Mouse (Mus musculus) liver, embryonic 12.5 days (tissue): ENCODE measurements around the gene Ece1. TPM values are rescaled to one million over a fixed set of nuclear protein-coding genes. Genes with fewer than 3 reads are reported as not detected.

ENCODE experiments used
- ATAC-seq: fragments of 200-750 bp; cut with Nextera tagmentation; 2 replicates; pipeline ENCODE4 v1.8.0; 2017; ENCODE audit warnings: moderate number of reproducible peaks, mild to moderate bottlenecking, moderate library complexity
- H3K27ac ChIP-seq: fragments of 300-500 bp; sonication (generic); 2 replicates; pipeline ENCODE4 v1.5.1; 2016; ENCODE audit warnings: mild to moderate bottlenecking
- H3K27me3 ChIP-seq: fragments of 300-500 bp; sonication (generic); replicated peaks from 2 replicates; pipeline ENCODE4 v1.6.1; 2016; ENCODE audit warnings: mild to moderate bottlenecking, moderate library complexity
- H3K36me3 ChIP-seq: fragments of 300-500 bp; sonication (generic); 2 replicates; pipeline ENCODE4 v1.6.1; 2016; ENCODE audit warnings: mild to moderate bottlenecking, moderate library complexity
- H3K4me1 ChIP-seq: fragments of 300-500 bp; sonication (generic); 2 replicates; pipeline ENCODE4 v1.6.1; 2016
- H3K4me2 ChIP-seq: fragments of 300-500 bp; sonication (generic); 2 replicates; pipeline ENCODE4 v1.6.1; 2016; ENCODE audit warnings: mild to moderate bottlenecking, moderate library complexity
- H3K4me3 ChIP-seq: fragments of 300-500 bp; sonication (generic); 2 replicates; pipeline ENCODE4 v1.5.1; 2016; ENCODE audit warnings: mild to moderate bottlenecking, moderate library complexity
- H3K9ac ChIP-seq: fragments of 300-500 bp; sonication (generic); 2 replicates; pipeline ENCODE4 v1.6.1; 2016; ENCODE audit warnings: mild to moderate bottlenecking, moderate library complexity
- H3K9me3 ChIP-seq: fragments of 300-500 bp; sonication (generic); replicated peaks from 2 replicates; pipeline ENCODE4 v1.6.1; 2016; ENCODE audit warnings: mild to moderate bottlenecking, moderate library complexity
- WGBS: fragments of 180-500 bp; shearing (Covaris S2); methylation state at CpG from one replicate; pipeline ENCODE4 v1.1.7; 2016; ENCODE audit not compliant: insufficient replicate concordance; 5-methylcytosine and 5-hydroxymethylcytosine counted together
- polyA plus RNA-seq: library from polyadenylated mRNA; unstranded; fragments of >200 nt; fragmentation: Nextera tagmentation; extraction: Ambion mirVana; gene quantifications from 2 replicates; pipeline ENCODE4 v1.2.1, GENCODE M21; 2016

The Ece1 gene
- polyA plus RNA-seq, 1 experiment from 2014 or later, result 17.8 TPM

GRCm38 (mm10) chr4:137920500-137920961, 58.5 kb downstream of the Ece1 start:
- no peaks in the 10 kb centered on the region for H3K9me3 ChIP-seq
- peak overlapping the region; percentile 69 for H3K27ac ChIP-seq
- no peak overlapping the region for H3K9ac ChIP-seq
- H3K36me3 ChIP-seq, result peaks cover 17% of the 10 kb centered on the region; the same call in 1 of the 2 replicates
- ATAC-seq, result no peak
- H3K4me1 ChIP-seq, result peaks cover 40% of the 10 kb centered on the region
- peaks cover 15% of the 10 kb centered on the region for H3K27me3 ChIP-seq
- peak overlapping the region; percentile 21; the same call in 1 of the 2 replicates for H3K4me2 ChIP-seq
- WGBS, result 24% methylated on average over 10 of the region's 10 CpGs
- no peak overlapping the region for H3K4me3 ChIP-seq

GRCm38 (mm10) chr4:137921510-137921909, 59.5 kb downstream of the Ece1 start:
- Histone ChIP-seq H3K9ac (no peak overlapping the region), H3K4me1 (peaks cover 43% of the 10 kb centered on the region), H3K27ac (no peak overlapping the region), H3K4me3 (no peak overlapping the region), H3K36me3 (peaks cover 23% of the 10 kb centered on the region; the same call in 1 of the 2 replicates), H3K27me3 (peaks cover 15% of the 10 kb centered on the region), H3K4me2 (peak overlapping the region; percentile 21; the same call in 1 of the 2 replicates), H3K9me3 (no peaks in the 10 kb centered on the region)
- no peak for ATAC-seq
- WGBS, result 73% methylated on average over 11 of the region's 11 CpGs

GRCm38 (mm10) chr4:137923052-137923451, 61.0 kb downstream of the Ece1 start:
- H3K4me2 ChIP-seq, result no peak overlapping the region
- no peak overlapping the region for H3K27ac ChIP-seq
- ATAC-seq, result no peak
- no peak overlapping the region for H3K9ac ChIP-seq
- peaks cover 15% of the 10 kb centered on the region for H3K27me3 ChIP-seq
- no peak overlapping the region for H3K4me3 ChIP-seq
- peaks cover 43% of the 10 kb centered on the region for H3K4me1 ChIP-seq
- peaks cover 32% of the 10 kb centered on the region for H3K36me3 ChIP-seq
- WGBS, result 85% methylated on average over 15 of the region's 15 CpGs
- no peaks in the 10 kb centered on the region for H3K9me3 ChIP-seq

GRCm38 (mm10) chr4:137925176-137925575, 63.1 kb downstream of the Ece1 start:
- ATAC-seq, result no peak
- 68% methylated on average over 4 of the region's 4 CpGs for WGBS
- H3K9ac ChIP-seq, result no peak overlapping the region

GRCm38 (mm10) chr4:137926161-137926560, 64.1 kb downstream of the Ece1 start:
- H3K27ac ChIP-seq, result peak overlapping the region; percentile 32; the same call in 1 of the 2 replicates
- ATAC-seq, result no peak
- 89% methylated on average over 14 of the region's 14 CpGs for WGBS
- peaks cover 45% of the 10 kb centered on the region for H3K36me3 ChIP-seq
- no peaks in the 10 kb centered on the region for H3K9me3 ChIP-seq
- no peak overlapping the region for H3K4me3 ChIP-seq
- peaks cover 52% of the 10 kb centered on the region for H3K4me1 ChIP-seq
- H3K4me2 ChIP-seq, result no peak overlapping the region
- H3K27me3 ChIP-seq, result peaks cover 7% of the 10 kb centered on the region
- no peak overlapping the region for H3K9ac ChIP-seq

More at GRCm38 (mm10) chr4:137925176-137925575, 63.1 kb downstream of the Ece1 start:
- Histone ChIP-seq H3K4me2 (no peak overlapping the region), H3K27ac (no peak overlapping the region), H3K4me3 (no peak overlapping the region), H3K27me3 (peaks cover 12% of the 10 kb centered on the region), H3K4me1 (peaks cover 51% of the 10 kb centered on the region), H3K36me3 (peaks cover 47% of the 10 kb centered on the region), H3K9me3 (no peaks in the 10 kb centered on the region)

- H3K4me2 ChIP-seq, result peak overlapping the region; percentile 42; the same call in 1 of the 2 replicates
- peak overlapping the region; percentile 94 for H3K27ac ChIP-seq
- H3K9ac ChIP-seq, result no peak overlapping the region
- H3K4me1 ChIP-seq, result peaks cover 61% of the 10 kb centered on the region
- peaks cover 37% of the 10 kb centered on the region for H3K36me3 ChIP-seq
- H3K27me3 ChIP-seq, result no peaks in the 10 kb centered on the region
- no peak for ATAC-seq
- H3K4me3 ChIP-seq, result no peak overlapping the region
- H3K9me3 ChIP-seq, result no peaks in the 10 kb centered on the region
- WGBS, result 83% methylated on average over 7 of the region's 7 CpGs
Measured at GRCm38 (mm10) chr4:137927136-137927535, 65.1 kb downstream of the Ece1 start.

- Histone ChIP-seq H3K27me3 (no peaks in the 10 kb centered on the region), H3K4me2 (peak overlapping the region; percentile 42), H3K4me3 (no peak overlapping the region), H3K9ac (peak overlapping the region; percentile 14), H3K36me3 (peaks cover 34% of the 10 kb centered on the region), H3K27ac (peak overlapping the region; percentile 94), H3K4me1 (peaks cover 69% of the 10 kb centered on the region), H3K9me3 (no peaks in the 10 kb centered on the region)
- WGBS, result 52% methylated on average over 12 of the region's 12 CpGs
- peak; percentile 77 for ATAC-seq
Measured at GRCm38 (mm10) chr4:137927741-137928535, 65.9 kb downstream of the Ece1 start.

GRCm38 (mm10) chr4:137928813-137929212, 66.8 kb downstream of the Ece1 start:
- Histone ChIP-seq H3K9ac (peak overlapping the region; percentile 14), H3K4me1 (peaks cover 73% of the 10 kb centered on the region), H3K27me3 (no peaks in the 10 kb centered on the region), H3K27ac (peak overlapping the region; percentile 94), H3K4me3 (no peak overlapping the region), H3K36me3 (peaks cover 31% of the 10 kb centered on the region), H3K4me2 (peak overlapping the region; percentile 42), H3K9me3 (no peaks in the 10 kb centered on the region)
- WGBS, result 75% methylated on average over 1 of the region's 1 CpGs
- ATAC-seq, result no peak

- Histone ChIP-seq H3K36me3 (peaks cover 37% of the 10 kb centered on the region), H3K4me3 (no peak overlapping the region), H3K27ac (peak overlapping the region; percentile 94), H3K9me3 (no peaks in the 10 kb centered on the region), H3K4me1 (peaks cover 73% of the 10 kb centered on the region), H3K27me3 (no peaks in the 10 kb centered on the region), H3K4me2 (no peak overlapping the region), H3K9ac (peak overlapping the region; percentile 14; the same call in 1 of the 2 replicates)
- ATAC-seq, result no peak
- WGBS, result 79% methylated on average over 15 of the region's 15 CpGs
Measured at GRCm38 (mm10) chr4:137929341-137930016, 67.4 kb downstream of the Ece1 start.

- WGBS, result 37% methylated on average over 9 of the region's 9 CpGs
- Histone ChIP-seq H3K4me2 (peak overlapping the region; percentile 64), H3K4me3 (peak overlapping the region; percentile 33), H3K27ac (peak overlapping the region; percentile 94), H3K9ac (peak overlapping the region; percentile 60), H3K36me3 (peaks cover 47% of the 10 kb centered on the region), H3K9me3 (no peaks in the 10 kb centered on the region), H3K4me1 (peaks cover 73% of the 10 kb centered on the region), H3K27me3 (no peaks in the 10 kb centered on the region)
- no peak for ATAC-seq
Measured at GRCm38 (mm10) chr4:137930500-137931008, 68.5 kb downstream of the Ece1 start.

GRCm38 (mm10) chr4:137931009-137931757, 69.1 kb downstream of the Ece1 start:
- ATAC-seq, result peak; percentile 92
- 25% methylated on average over 18 of the region's 18 CpGs for WGBS
- peaks cover 47% of the 10 kb centered on the region for H3K36me3 ChIP-seq
- peak overlapping the region; percentile 64 for H3K4me2 ChIP-seq
- H3K9ac ChIP-seq, result peak overlapping the region; percentile 60
- no peaks in the 10 kb centered on the region for H3K27me3 ChIP-seq
- peak overlapping the region; percentile 94 for H3K27ac ChIP-seq
- H3K4me3 ChIP-seq, result peak overlapping the region; percentile 33
- peaks cover 71% of the 10 kb centered on the region for H3K4me1 ChIP-seq
- no peaks in the 10 kb centered on the region for H3K9me3 ChIP-seq
